Mouse (Mus musculus) cerebellum, adult 11-12 months (tissue): ENCODE results near the gene Gfpt2.
"Not testable (repeated sequence)": the region's sequence is repeated elsewhere in the genome, so short reads cannot be mapped to it uniquely, and the experiment has no call there.

Experiments used
- DNase-seq: peaks from one replicate; pipeline ENCODE4 v3.0.0; 2022

The Gfpt2 gene

DNA sequence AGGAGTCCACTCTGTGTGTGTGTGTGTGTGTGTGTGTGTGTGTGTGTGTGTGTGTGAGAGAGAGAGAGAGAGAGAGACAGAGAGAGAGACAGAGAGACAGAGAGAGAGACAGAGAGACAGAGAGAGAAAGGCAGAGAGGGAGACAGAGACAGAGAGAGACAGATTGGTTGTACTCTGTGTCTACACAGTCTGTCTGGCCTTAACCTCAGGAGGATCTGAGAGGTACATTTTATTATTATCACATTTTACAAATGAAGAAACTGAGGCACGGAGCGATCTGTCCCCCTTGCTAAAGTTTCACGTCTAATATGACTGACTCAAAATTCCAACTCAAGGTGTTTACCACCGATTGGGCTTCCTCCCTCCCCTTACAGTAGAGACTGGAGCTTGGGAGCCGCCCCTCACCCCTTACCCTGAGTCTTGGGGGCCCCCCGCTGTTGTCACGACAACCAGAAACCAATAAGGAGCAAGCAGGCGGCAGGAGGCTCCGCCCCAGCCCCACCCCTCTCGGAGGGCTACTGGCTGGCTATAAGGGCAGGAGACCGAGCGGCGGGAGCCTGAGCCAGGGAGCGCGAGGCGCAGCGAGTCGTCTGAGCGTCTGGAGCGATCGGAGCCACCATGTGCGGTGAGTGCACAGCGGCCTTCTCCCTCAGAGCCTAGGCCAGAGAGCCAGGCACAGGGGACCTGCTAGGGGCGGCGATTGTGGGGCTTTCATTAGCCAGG, at the start of gene Gfpt2:
Gene Gfpt2, plus strand, starts transcription at position 560 of the 723 bp plus-strand sequence.
- peak; percentile 23 for DNase-seq

DNA sequence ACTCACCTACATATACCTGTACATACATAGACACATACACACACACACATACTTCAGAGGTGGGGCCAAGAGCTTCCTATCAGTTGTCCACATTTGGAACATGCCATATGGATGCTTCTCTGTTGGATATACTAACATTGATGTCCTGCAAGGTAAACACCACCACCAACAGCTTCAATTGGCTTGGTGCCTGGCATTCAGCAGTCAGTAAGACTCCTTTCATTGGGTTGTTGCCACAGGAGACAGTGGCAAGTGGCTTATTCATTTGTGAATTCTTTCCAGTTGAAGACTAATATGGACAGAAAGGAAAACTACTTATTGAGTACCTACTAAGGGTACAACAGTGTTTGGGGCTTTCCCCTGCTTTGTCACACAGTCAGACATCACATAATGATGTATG, 49.0 kb upstream of the Gfpt2 start:
- DNase-seq = no peak

DNA sequence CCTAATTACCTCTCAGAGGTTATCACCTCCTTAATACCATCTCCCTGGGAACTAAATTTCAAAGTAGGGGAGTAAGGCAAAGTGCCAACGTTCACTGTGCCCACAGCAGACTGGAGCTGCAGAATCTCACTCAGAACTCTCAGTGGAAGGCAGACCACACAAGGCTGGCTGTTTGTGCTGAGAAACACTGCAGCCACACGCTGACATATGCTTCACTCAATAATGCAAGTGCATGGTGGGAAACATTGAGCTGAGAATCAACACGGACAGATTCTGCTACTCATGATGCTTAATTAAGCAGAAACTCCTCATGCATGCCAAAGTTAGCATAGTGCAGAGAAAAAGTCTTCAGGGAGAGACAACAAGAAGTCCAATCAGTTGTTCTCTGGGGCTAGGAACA, 48.1 kb upstream of the Gfpt2 start:
- DNase-seq = no peak

DNA sequence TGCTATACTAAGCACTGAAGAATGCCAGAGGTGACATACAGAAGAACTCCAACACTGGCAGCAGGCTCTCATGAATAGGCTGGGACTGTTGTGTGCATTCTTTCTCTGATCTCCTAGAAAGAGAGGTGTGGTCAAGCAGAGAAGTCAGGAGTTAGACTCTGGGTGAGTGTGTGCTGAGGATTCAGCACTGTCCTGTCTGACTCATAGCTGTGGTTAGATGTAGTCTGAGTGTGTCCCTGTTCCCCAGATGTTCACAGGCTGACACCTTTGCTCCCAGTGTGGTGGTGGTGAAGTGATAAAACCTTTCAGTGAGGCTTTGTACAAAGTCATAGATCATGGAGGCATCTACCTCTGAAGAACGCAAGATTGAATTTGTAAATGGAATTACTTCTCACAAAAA, 47.2 kb upstream of the Gfpt2 start:
- no peak for DNase-seq

DNA sequence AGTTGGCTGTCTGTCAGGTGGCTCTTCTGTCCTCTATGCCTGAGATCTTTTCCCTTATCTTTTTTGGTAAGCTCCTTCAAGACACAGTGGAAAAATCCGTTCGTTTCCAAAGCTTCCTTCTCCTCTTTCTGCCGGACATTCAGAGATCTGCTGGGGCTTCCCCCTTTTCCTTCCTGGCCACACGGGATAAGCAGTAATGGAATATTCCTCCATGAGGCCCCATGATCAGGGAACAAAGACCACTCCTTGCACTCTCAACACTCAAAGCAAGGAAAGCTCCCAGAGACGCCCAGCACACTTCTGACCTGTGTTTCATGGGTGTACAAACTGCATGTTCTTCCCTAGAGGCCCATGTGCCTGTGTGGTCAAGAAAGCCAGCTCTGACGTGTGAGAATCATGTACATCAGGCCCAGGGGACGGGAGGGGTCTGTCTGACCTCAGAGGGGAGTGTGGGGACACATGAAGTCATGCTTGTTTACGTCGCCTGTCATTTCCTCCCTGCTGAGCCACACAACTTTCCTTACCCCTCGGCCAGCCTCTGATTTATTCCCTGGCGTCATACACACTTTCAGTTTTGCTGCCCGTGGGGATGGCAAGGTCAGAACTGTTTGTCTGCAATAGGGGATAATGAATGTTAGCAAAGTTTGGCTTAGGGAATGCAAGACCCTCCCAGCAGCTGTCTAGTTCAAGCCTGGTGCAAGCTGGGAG, 38.9 kb upstream of the Gfpt2 start:
- DNase-seq = no peak

DNA sequence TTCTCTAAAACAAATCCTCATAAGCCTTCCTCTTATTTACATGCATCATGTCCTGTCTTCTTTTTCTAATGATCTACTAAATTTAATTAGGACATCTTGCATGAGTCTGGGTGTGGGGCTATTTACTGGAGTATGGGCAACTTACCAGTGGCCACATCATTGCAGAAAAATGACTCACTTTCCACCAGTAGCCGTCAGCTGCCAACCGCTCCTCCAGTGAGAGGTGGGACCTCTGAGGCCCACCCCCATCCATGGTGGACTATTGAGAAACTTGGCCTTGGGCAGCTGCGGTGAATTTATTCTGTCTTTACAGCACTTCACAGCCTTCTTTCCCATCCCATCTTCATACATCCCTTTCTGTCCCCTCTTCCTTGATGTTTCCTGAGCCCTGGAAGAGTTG, 35.9 kb upstream of the Gfpt2 start:
- DNase-seq = no peak

DNA sequence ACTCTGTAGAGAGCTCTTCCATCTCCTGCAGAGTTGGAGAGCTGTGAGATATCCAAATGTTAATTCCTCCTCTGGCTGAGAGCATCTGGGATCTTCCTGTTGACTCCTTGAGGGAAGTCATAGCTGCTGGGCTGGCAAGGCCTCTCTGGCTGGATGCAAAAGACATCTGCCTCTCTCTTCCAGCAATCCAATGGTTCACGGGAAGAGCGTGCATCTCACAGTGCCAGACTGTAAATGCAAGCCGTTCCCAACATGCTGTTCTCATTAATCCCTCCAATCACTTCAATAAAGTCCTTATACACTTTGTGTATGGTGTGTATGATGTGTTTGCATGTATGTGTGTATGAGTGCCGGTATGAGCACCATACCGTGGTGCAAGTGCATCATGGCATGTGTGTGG, 32.8 kb upstream of the Gfpt2 start:
- no peak for DNase-seq

DNA sequence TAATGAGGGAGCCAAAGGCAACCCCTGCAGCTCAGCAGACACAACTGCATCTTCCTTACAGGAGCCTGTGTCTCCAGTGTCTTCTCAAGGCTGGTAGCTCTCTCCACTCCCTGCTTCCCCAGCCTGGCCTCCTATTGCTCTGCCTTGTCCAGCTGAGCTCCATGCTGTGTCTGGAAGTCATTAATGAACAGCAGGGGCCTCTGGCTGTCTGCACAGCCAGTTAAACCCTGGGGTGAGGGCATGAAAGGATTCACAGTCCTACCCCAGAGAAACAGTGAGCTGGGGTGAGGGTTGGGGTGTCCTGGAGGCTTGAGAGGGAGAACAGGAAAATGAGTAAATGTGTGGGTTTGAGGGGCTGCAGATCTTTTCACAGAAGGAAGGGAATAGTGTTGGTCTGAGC, 30.4 kb upstream of the Gfpt2 start:
- DNase-seq = no peak

DNA sequence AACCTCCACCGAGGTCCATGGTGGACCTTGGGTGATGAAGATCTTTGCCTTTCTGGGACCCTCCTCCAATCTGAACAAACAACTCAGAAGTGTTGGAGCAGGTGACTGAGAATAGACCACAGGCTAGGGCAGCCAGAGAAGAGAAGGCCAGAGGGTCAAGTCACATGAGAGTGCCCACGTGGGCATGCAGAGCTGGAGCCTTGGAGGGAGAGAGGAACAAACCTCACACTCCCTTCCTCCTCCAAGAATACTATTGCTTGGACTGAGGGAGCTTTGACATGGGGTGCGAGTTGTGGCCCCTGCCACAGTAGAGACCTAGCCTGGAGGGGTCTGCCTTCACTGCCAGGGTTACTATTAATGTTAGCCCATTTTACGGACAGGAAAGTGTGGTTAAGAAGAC, 30.0 kb upstream of the Gfpt2 start:
- no peak for DNase-seq

DNA sequence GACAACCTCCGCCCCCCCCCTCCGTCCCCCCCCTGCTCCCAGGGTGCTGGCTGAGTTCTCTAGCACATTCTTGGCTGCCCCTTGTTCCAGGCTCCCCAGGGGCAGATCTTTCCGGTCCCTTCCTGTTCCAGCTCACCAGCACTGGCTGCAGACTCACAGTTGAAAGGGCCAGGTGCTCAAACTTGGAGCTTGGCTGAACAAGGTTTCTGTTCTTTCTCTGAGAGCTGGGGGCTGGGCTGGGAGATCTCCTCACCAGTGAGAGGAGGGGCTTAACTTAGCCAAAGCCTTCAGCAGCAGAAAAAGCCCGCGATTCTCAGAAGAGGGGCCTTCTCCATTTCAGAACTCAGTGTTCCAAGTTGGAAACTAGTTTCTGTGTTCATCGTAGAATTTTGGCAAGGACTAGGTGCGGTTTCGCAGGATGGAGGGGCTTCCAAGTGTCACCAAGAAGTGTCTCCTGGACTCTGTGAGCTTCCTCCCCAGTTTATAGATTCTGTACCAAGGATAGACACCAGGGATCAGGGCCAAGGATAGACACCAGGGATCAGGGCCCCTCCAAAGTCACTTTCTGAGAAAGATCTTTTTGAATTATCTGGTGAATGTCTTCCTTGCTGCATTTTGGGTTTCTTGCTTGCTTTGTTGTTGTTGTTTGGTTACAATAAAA, 29.2 kb upstream of the Gfpt2 start:
- no peak for DNase-seq

DNA sequence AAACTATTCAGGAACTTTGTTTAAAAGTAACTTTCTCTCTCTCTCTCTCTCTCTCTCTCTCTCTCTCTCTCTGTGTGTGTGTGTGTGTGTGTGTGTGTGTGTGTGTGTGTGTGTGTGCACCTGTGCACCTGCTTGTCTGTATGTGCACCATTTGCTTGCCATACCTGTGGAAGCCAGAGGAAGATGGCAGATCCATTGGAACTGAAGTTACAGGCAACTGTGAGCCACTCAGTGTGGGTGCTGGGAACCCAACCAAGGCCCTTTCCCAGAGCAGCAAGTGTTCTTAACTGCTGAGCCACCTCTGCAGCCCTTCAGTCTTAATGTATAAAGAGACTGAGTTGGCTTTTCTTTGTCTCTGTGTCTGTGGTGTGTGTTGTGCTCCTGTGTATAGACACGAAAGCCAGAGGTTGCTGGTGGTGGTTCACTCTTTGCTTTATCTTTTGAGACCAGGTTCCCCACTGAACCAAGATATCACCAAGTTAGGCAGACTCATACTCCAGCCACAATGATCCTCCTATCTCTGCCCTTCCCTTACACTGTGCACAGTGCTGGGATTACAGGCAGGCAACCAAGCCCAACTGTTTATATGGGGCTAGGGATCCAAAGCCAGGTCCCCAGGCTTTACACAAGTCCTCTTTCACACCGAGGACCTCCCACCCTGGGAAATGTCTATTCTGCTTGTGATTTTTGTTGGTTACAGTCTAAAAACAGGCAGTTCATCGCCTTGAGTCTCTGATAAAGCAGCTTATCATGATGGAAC, 28.4 kb upstream of the Gfpt2 start:
- no peak for DNase-seq

DNA sequence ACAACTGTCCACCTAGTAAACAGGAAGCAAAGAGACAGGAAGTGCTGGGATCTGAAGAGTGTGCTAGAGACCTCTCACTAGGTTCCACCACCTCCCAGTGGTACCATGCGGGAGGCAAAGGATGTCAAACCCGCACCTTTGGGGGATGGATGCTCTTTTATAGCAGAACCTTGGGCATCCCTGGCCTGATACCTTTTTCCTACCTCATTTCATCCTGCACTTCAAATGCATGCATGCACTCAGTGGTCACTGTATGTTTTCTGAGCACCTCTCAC, 27.9 kb upstream of the Gfpt2 start:
- DNase-seq = no peak

DNA sequence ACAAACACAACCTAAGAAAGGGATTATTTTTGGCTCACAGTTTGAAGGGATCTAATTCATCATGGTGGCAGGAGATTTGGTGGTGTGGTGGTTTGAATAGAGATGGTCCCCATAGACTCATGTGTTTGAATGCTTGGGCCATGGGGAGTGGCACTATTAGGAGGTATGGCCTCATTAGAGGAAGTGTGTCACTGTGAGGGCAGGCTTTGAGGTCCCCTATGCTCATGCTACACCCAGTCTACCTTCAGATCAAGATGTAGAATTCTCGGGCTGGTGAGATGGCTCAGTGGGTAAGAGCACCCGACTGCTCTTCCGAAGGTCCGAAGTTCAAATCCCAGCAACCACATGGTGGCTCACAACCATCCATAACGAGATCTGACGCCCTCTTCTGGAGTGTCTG, 26.5 kb upstream of the Gfpt2 start:
- DNase-seq = not testable (repeated sequence)

DNA sequence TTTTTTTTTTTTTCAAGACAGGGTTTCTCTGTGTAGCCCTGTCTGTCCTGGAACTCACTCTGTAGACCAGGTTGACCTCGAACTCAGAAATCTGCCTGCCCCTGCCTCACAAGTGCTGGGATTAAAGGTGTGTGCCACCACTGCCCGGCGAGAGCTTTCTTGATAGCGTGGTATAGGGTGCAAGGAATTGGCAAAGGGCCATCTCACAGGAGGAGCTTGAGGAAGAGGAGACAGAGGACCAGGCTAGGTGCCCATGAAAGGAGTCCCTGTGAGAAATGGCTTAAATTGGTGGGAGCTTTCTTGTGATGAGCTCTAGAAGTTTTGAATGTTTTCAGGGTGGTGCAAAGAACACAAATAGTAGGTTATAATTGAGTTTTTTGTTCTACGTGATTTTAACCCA, 25.2 kb upstream of the Gfpt2 start:
- DNase-seq = no peak

DNA sequence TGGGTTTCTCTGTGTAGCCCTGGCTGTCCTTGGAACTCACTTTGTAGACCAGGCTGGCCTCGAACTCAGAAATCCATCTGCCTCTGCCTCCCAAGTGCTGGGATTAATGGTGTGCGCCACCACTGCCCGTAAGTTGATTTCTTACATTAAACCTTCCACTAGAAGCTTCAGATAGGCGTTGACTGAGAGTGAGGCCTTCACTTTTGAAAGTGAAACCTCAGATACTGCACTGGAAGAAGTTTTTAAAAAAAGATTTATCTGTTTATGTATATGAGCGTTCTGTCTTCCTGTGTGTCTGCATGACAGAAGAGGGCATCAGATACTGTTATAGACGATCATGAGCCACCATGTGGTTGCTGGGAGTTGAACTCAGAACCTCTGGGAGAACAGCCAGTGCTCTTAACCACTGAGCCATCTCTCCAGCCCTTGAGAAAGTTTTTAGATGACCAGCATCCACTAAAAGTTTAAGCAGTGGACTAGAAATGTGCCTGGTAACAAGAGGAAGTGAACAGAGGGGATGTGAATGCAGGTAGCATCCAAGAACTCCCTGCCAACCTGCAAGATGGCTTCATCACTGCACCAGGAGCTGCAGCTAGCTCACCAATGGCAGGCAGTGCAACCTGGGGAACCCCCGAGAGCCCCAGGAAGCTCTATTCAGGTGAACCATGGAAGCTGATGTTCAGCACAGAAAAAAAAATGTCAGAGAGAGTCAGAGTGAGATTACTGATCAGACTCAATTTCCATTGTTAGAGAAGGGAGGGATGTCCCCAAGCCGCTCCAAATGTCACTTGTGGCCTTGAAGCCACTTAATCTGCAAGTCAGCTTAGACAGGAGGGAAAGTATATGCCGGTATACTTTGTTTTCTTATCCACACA, 23.1 kb upstream of the Gfpt2 start:
- no peak for DNase-seq

DNA sequence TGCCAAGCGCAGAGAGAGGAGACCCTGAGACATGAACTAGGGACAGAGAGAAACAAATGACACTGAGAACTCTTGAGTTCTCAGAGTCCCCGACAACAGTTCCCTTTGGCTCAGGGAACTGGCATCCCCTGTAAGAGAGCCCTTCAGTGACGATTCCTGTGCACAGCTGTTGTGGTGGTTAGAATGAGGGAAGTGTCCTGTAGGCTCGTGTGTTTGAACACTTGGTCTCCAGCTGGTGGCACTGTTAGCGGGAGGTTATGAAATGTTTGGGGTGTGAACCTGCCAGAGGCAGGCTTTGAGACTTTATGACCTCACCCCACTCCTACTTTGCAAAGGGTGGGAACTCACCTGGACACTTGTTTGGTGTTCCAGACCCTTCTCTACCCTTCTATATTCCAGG, 21.7 kb upstream of the Gfpt2 start:
- DNase-seq = no peak

DNA sequence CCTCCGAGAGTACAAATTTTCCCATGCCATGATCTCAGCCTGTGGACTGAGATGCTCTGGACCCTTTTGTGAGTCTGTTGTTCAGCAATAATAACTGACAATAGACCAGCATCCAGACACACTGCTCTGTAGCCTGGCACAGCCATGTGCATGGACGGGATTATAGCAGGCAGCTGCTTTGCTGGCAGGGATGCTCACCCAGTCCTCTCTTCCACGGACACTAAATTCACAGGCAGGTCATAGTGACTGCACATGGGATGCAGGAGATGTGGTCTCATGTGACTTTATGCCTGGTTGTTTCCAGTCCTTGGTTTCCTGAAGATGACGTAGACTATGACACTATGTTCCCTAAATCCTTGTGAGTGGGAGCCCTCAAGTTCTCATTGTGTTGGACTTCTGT, 19.1 kb upstream of the Gfpt2 start:
- no peak for DNase-seq

DNA sequence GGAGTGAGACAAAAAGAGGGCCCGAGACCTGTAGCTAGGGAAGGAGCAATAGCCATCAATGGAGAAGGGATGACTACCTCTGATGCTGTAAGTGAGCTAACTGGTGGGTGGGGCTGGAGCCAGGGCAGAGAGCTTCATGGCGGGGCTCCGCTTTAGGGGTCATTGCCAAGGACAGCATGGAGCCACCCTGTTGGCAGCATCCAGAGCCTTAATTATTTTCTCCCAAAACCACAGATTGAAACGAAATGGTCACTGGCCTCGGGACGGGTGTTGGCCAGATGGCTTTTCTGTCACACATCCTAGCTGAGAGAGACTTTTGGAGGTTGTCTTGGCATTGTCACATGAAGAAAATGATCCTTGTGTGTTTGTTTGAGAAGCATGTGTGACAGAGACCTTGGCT, 15.1 kb upstream of the Gfpt2 start:
- peak; percentile 63 for DNase-seq

DNA sequence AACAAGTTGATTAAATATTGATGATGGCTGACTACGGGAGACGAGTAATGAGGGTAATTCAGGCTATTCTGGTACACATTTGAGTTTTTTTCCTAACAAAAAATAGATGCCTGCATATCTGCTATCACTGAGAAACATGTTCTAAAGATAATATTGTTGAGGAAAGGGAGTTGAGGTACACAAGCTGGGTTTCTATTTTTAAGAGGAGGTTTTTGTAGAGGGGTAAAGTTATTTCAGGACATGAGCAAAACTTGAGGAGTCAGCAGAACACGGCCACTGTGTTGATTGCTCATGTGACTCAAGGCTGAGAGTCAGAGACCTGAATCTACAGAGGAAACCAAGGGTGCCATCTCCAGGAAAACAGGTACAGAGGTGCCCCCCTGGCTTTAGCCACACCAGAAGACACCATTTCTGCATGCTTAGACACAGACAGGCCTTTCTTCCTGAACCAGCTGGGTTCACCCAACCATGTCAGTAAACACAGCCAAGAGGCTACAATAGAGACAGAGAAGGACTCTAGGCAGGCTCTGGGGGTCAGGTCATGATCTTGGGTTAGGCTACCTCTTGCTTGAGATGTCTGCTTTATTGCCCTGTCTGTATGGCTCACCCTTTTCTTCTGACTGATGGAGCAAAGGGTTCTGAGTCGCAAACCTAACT, 13.7 kb upstream of the Gfpt2 start:
- DNase-seq = no peak

DNA sequence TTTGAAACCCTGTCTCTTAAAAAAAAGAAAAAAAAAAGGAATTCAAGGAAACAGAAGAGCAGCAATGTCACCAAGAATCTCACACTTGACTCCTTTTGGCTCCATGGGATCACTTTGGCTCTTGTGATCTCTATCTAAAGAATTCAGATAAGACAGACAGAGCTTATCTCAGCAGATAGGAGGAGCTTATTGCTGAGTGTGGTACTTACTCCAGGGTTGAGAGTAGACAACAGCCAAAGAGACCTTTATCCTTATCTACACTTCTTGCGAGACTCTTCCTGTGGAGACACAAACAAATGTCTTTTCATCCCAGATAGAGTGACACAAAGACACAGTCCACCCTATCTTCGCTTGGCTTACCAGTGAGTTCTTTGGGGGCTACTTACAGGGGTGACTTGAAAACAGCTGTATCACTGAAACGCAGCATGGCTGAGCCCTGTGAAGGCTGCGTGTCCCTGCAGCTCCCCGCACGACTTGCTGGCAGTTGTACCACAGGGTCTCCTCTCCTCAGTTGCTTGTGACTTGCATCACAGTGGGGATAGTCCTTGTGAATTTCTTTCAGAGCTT, 12.1 kb upstream of the Gfpt2 start:
- DNase-seq = no peak

DNA sequence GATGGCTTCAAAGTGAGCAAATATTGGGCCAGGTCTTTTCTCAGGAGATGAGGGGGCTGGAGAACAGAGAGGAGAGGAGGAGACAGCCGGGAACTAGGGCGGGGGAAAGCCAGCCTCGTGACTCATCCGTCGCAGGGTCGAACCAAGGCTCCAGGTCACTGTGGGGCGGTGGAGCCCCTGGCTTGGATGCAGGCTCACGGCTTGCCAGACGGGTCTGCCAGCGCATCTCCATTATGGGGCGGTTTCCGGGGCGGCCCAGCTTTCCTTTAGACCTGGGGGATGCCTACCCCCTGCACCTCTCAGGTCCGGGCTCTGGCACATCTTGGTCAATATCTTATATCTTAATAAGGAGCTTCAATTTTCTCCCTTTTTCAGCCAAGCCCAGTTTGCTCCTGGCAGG, 847 bp upstream of the Gfpt2 start:
- no peak for DNase-seq
